Mouse (Mus musculus): Measurements from ENCODE around the gene Shmt2. TPM values are rescaled to one million over a fixed set of nuclear protein-coding genes. Genes with fewer than 3 reads are reported as not detected.
A peak's percentile ranks its signal among the peaks of the same experiment; 100 is the strongest.

Shmt2 gene
- total RNA-seq, 2 experiments from 2014 or later = 39.7 to 39.9 TPM

- intact Hi-C loops (cut with DNase I) = loop anchor here (10.0 kb wide), 1 partner anchor 199 kb away; no protein-coding TSS in a partner anchor
- peak; percentile 63 for DNase-seq
These were observed 12.0 kb upstream of the Shmt2 start, which contains the start of gene Nxph4 for GRCm38 (mm10) chr10:127534036-127534928. Gene Nxph4 (minus strand): TSS chr10:127534559.

DNA sequence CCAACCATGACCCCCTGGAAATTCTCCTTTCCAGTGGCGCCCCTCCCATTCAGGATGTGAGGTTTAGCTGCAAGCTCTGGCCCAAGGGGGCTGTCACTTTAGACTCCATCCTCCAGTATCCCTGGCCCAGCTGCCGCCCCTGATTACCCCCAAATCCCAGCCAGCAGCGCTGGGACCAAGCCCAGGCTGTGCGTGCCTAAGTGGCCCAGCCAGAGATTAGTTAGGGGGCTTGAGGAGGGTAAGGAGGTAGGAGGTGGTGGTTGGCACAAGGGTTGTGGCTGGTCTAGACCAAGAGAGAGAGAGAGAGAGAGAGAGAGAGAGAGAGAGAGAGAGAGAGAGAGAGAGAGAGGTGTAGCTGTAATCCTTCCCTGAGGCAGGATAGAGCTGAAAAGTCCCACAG is 9.3 kb upstream of the Shmt2 start:
- DNase-seq = no peak
- intact Hi-C loops (cut with DNase I) = loop anchor here (10.0 kb wide), 1 partner anchor 197 kb away; no protein-coding TSS in a partner anchor

- no peak for DNase-seq
- intact Hi-C loops (cut with DNase I) = loop anchor here (10.0 kb wide), 1 partner anchor 196 kb away; no protein-coding TSS in a partner anchor
These were observed 8.7 kb upstream of the Shmt2 start for GRCm38 (mm10) chr10:127530945-127531344.

GRCm38 (mm10) chr10:127527481-127527880 is 5.2 kb upstream of the Shmt2 start:
- no peak for DNase-seq
- intact Hi-C loops (cut with DNase I) = no loop called here

DNA sequence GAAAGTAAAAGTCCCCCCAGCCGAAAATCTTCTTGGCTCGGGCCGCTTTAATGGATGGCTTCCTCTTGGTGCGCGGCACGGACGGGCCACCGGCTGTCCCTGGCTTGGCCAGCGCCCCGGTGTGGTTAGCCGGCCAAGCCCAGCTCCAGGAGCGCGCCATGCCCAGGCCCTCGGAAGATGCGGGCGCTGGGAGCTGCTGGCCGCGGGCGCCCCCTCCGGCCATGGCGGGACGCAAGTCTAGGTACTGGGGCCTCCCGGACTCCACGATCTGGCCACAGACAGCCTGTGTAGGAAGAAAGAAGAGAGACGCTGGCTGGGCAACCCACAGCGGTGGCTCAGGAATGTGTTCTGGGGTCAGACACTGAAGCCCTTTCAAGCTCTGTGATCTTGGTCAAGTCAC is 4.4 kb upstream of the Shmt2 start:
- peak; percentile 79 for DNase-seq
- intact Hi-C loops (cut with DNase I) = no loop called here

DNA sequence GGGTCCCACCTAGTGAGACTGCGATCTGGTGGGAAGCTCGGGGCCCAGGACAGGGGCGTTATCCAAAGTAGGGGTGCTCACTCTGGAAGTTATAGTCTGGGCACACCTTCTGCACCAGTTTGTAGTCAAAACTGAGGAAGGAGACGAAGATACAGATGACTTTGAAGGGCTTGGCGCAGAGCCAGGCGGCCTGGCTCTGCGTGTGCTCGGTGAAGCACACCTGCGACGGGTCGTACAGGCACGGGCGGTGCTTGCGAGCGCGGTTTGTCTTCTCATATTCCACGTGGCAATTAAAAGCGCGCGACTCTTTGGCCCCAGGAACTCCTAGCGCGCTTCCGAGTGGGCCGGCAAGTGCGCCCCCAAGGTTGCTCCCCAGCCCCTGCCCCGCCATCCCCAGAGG is 3.8 kb upstream of the Shmt2 start:
- intact Hi-C loops (cut with DNase I) = no loop called here
- no peak for DNase-seq

DNA sequence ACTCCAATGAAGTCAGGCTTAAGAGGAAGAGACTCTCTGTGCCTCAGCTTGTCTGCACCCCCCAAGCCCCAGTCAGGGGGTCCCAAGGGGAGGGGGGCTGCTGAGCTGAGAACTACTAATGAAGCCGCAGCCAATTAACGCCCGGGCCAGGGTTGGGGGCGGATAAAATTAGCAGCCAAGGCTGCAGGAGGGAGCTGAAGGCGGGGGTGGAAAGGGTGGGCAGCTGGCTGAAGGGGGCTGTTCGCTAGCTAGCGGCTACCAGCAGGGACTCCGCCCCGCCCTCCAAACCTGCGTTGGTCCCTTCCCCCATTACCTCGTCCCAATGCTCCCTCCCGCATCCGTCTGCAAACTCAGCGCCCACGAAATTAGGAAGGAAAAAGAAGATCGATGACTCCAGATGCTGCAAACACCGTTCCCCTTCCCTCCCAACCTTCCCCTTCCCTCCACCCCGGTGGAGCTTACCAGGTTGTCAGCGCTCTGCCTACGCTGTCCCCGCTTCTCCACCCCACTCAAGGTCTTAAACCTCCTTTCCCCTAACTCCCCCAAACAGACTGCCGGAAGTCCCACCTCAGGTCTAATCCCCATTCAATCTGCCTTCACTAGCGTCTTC is 2.5 kb upstream of the Shmt2 start:
- no peak for DNase-seq
- intact Hi-C loops (cut with DNase I) = no loop called here

- intact Hi-C loops (cut with DNase I) = no loop called here
- no peak for DNase-seq
These were observed 598 bp downstream of the Shmt2 start for GRCm38 (mm10) chr10:127521611-127522080.

GRCm38 (mm10) chr10:127520714-127521357 is 1.4 kb downstream of the Shmt2 start:
- no peak for DNase-seq
- intact Hi-C loops (cut with DNase I) = no loop called here

DNA sequence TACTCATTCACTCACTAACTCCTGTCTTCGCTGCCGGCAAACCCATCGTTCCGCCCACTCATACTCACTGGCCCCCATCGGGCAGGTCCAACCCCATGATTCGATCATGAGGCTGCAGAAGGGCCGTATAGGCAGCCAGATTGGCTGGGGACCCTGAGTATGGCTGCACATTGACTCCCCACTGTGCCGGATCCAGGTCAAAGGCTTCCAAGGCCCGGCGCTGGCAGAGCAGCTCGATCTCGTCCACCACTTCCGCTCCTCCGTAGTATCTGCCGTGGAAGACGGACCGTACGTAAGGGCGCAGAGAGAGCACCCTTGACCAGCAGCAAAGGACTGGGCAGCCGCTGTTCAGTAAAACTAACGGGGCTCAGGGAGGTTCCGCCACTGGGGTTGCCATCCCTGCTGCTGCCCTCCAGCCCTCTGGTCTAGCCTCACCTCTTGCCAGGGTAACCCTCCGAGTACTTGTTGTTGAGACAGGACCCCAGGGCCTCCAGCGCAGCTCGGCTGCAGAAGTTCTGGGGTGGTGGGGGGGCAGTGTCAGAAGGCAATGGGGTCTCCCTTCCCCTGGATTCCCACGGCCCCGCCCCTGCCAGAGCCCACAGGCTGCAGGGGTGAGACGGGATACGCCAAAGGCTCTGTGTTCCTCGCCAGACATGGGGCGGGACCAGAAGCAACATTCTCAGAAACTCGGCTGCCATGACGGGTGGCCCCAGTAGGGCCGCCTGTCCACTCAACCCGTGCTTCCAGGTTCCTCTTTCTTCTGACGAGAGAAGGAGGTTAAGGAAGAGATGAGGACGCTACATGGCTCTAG is 2.1 kb downstream of the Shmt2 start:
- intact Hi-C loops (cut with DNase I) = no loop called here
- DNase-seq = no peak

DNA sequence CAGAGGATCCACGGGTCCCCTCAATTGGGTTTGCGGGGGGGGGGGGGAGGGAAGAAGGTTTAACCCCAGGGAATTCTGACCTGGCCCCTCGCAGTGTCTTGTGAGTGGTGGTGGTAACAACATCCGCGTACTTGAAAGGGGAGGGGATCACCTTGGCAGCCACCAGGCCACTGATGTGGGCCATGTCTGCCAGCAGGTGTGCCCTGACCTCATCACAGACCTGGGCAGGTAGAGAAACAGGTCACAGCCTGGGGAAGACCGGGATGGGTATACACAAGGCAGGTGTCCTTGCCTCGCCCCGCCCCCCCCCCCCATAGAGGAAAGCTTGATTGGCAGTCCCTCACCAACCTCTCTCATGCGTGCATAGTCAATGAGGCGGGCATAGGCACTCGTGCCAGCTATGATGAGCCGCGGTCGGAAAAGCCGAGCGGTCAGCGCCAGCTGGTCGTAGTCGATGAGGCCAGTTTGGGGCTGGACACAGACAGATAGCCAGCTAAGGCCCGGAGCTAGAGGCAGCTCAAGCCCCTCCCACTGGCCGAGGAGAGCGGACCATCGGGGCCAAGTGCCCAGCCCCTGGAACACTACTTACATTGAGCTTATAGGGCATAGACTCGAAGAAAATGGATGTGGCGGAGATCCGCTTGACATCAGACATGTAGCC is 3.1 kb downstream of the Shmt2 start:
- no peak for DNase-seq
- intact Hi-C loops (cut with DNase I) = no loop called here

DNA sequence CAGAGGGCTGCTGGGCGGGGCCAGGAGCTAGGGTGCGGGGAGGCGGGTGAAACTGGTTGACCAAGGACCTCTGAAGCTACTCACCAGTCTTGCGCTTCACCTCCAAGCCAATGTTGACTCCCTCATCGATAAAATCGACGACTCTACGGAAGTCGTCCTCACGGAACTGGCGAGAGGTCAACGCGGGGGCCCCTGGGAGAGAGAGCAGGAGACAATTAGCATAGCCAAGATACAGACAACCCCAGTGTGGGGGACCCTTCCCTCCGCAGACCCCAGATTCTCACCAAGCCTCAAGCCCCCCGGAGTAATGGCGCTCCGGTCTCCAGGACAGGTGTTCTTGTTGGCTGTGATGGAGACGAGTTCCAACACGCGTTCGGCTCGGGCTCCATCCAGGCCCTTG is 4.3 kb downstream of the Shmt2 start:
- intact Hi-C loops (cut with DNase I) = no loop called here
- no peak for DNase-seq

- DNase-seq = no peak
- intact Hi-C loops (cut with DNase I) = no loop called here
These were observed 5.5 kb downstream of the Shmt2 start for GRCm38 (mm10) chr10:127516576-127517260.

DNA sequence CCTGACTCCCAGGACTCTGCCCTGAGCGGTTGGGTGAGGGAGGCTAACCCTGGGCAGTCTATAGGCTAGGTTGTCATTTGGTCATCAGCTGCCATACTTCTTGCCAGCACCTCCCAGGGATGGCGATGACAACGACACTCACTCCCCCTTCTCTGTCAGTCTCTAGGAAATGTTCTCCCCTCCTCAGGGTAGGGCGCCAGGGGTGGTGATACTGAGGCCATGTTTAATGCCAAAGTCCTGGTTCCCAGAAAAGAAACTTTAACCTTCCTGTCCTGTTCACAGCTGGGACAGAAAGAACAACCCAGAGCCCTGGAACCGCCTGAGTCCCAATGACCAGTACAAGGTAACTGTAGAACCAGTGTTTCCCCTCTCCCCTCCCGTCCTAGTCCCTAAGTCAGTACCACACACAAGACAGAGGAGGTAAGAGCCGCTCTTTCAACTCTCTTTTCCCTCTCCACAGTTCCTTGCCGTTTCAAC is 6.2 kb downstream of the Shmt2 start:
- intact Hi-C loops (cut with DNase I) = no loop called here
- DNase-seq = no peak

GRCm38 (mm10) chr10:127515271-127515982 is 6.8 kb downstream of the Shmt2 start:
- intact Hi-C loops (cut with DNase I) = no loop called here

DNA sequence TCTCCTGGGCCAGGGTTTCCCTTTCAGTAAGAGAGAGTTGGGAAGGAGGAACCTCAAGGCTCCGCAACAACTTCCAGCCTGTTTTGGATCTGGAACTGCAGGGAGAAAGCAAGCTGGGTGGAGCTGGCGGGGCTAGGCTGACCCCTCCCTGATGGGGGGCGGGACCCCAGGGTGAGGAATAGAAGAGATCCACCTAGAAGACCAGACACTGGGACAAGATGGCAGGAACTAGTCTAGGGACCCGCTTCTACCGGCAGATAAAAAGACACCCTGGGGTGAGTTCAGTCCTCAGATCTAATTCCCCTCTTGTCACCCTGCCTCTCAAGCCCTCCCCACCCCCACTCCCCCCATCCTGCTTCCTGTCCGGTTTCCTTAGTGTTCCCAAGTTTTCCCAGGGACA is 7.5 kb downstream of the Shmt2 start, which contains the start of gene Ndufa4l2:
Ndufa4l2 (plus strand) TSS at position 204 of the 400 bp plus-strand sequence.
- DNase-seq = no peak
- intact Hi-C loops (cut with DNase I) = no loop called here

More at GRCm38 (mm10) chr10:127515271-127515982, 6.8 kb downstream of the Shmt2 start:
- no peak for DNase-seq

DNA sequence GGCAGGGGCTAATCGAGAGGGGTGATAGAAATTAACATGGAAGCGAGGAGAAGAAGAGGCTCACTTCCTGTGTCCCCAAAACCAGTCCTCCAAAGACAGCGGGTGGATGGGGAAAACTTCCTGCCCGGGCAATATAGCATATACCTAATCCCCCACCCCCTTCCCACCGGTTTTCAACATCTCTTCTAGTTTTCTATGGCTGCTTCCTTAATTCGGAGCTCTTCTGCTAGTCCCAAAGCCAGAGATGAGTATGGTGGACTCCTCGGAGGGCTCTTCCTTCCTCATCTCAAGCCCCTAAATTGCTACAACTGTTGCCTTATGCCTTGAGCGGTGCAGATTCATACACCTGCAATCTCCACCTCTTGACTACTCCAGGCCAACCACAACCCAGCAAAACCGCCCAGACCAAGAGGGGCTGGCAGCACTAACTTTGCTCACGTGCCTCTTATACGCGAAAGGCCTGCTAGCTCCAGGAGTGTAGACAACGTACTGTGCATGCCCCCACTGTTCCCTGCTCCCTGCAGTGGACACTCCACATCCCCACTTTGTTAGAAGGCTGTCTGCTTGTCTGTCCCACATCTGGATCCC is 8.0 kb downstream of the Shmt2 start:
- DNase-seq = no peak
- intact Hi-C loops (cut with DNase I) = no loop called here

- no peak for DNase-seq
- intact Hi-C loops (cut with DNase I) = no loop called here
These were observed 8.6 kb downstream of the Shmt2 start for GRCm38 (mm10) chr10:127513501-127514091.

All from left cerebral cortex, postnatal 4 days (tissue).